In genomic region chr7:16784498-16784976, GRCm38 (mm10) we compare ENCODE assay signal across 8 mouse cellular contexts. TPM values are rescaled to one million over a fixed set of nuclear protein-coding genes. Genes with fewer than 3 reads are reported as not detected.
DNase-seq lines count a peak whose midpoint lies in the region; ATAC-seq and TF ChIP-seq lines count a peak whose summit lies in the region.

No protein-coding gene starts in this region.

- peak overlapping the region; percentile 99 for H3K4me3 ChIP-seq in liver, embryonic 12.5 days
- H3K4me3 ChIP-seq in cerebellum, adult 2 months (replicated peaks; ENCODE audit: insufficient read depth, low read depth, low read length): no peak overlapping the region

- peak overlapping the region; percentile 98 for H3K9ac ChIP-seq in liver, embryonic 12.5 days

- H3K4me1 ChIP-seq in liver, embryonic 12.5 days: peaks cover 63% of the 10 kb centered on the region
- H3K4me1 ChIP-seq in cerebellum, adult 2 months (ENCODE audit: control insufficient read depth, insufficient read depth, low read length): no peaks in the 10 kb centered on the region

- DNase-seq in ovary, postnatal 36 days (ENCODE audit: low spot score): peak; percentile 23
- no peak for DNase-seq in ovary, postnatal 14 days (ENCODE audit: low spot score)
- peak; percentile 29 to 31 for DNase-seq in spleen, postnatal 14 days (ENCODE audit: low spot score in 2 of 2)
- no peak for DNase-seq in cerebellum, adult 2 months
- DNase-seq in layer of hippocampus, postnatal 10 days (ENCODE audit: low spot score in 2 of 2): no peak
- no peak for DNase-seq in layer of hippocampus, postnatal 14 days (ENCODE audit: low spot score in 2 of 2)

- no peaks in the 10 kb centered on the region for H3K9me3 ChIP-seq in liver, embryonic 12.5 days (replicated peaks)

- TF ChIP-seq CTCF in cerebellum, adult 2 months (IDR thresholded peaks at IDR 0.05; ENCODE audit: borderline replicate concordance, insufficient read depth, low read depth, low read length): no peak

- TF ChIP-seq POLR2A in cerebellum, adult 2 months (IDR thresholded peaks at IDR 0.05; ENCODE audit: borderline replicate concordance, insufficient read depth, low read length): no peak

- peak overlapping the region; percentile 98 for H3K27ac ChIP-seq in liver, embryonic 12.5 days
- no peak overlapping the region for H3K27ac ChIP-seq in cerebellum, adult 2 months (ENCODE audit: insufficient read depth, low read length)

- 62% methylated on average over 10 of the region's 10 CpGs for WGBS in liver, embryonic 12.5 days (ENCODE audit: insufficient replicate concordance)
- WGBS in cerebellum, adult 2 months: 29% methylated on average over 10 of the region's 10 CpGs

- no peaks in the 10 kb centered on the region for H3K27me3 ChIP-seq in liver, embryonic 12.5 days (replicated peaks)
- no peaks in the 10 kb centered on the region for H3K27me3 ChIP-seq in cerebellum, adult 2 months (ENCODE audit: control insufficient read depth, insufficient read depth, low read length)

- peak overlapping the region; percentile 89 for H3K4me2 ChIP-seq in liver, embryonic 12.5 days

- H3K36me3 ChIP-seq in liver, embryonic 12.5 days: peaks cover 59% of the 10 kb centered on the region

- 0 out of 2 replicates have a peak, but pooled peaks have one; percentile 4 for ATAC-seq in granulocyte monocyte progenitor cell, adult 5-6 weeks (replicated peaks; ENCODE audit: poor library complexity, severe bottlenecking)
- 0 out of 2 replicates have a peak, but pooled peaks have one; percentile 13 for ATAC-seq in liver, embryonic 12.5 days

RNA-seq across cellular contexts. Expression of gene Slc1a5, which starts 3.4 kb away (rescaled TPM):
- total RNA-seq in granulocyte monocyte progenitor cell, adult 5-6 weeks (2014; fragmentation: Nextera tagmentation): 110 and 118 TPM in 2 replicates
- total RNA-seq in granulocyte monocyte progenitor cell, adult 5-6 weeks (2017): 46.4 and 47.2 TPM in 2 replicates
- 127 and 128 TPM in 2 replicates for polyA plus RNA-seq in liver, embryonic 12.5 days (2016; fragmentation: Nextera tagmentation; extraction: Ambion mirVana)
- 3.5 and 4.0 TPM in 2 replicates for polyA plus RNA-seq in cerebellum, adult 2 months (2012; rRNA removed)
- 1 to 10 TPM; 4.0 to 4.6 TPM for total RNA-seq in layer of hippocampus, postnatal 10 days (2021)
- 1 to 10 TPM; 5.5 to 5.8 TPM for total RNA-seq in layer of hippocampus, postnatal 14 days (2021)

RNA-seq across cellular contexts. Expression of gene Strn4, which starts 31.2 kb away (rescaled TPM):
- 36.8 and 50.4 TPM in 2 replicates for total RNA-seq in granulocyte monocyte progenitor cell, adult 5-6 weeks (2014; fragmentation: Nextera tagmentation)
- total RNA-seq in granulocyte monocyte progenitor cell, adult 5-6 weeks (2017): 47.0 and 63.5 TPM in 2 replicates
- polyA plus RNA-seq in liver, embryonic 12.5 days (2016; fragmentation: Nextera tagmentation; extraction: Ambion mirVana): 61.3 and 63.2 TPM in 2 replicates
- 158 and 160 TPM in 2 replicates for polyA plus RNA-seq in cerebellum, adult 2 months (2012; rRNA removed)
- total RNA-seq in layer of hippocampus, postnatal 10 days (2021): 100 to 1,000 TPM; 260 to 286 TPM
- 100 to 1,000 TPM; 279 to 300 TPM for total RNA-seq in layer of hippocampus, postnatal 14 days (2021)

RNA-seq across cellular contexts. Expression of gene Fkrp, which starts 32.0 kb away (rescaled TPM):
- total RNA-seq in granulocyte monocyte progenitor cell, adult 5-6 weeks (2014; fragmentation: Nextera tagmentation): 8.1 and 10.5 TPM in 2 replicates
- total RNA-seq in granulocyte monocyte progenitor cell, adult 5-6 weeks (2017): 9.3 and 11.0 TPM in 2 replicates
- polyA plus RNA-seq in liver, embryonic 12.5 days (2016; fragmentation: Nextera tagmentation; extraction: Ambion mirVana): 14.9 and 16.0 TPM in 2 replicates
- polyA plus RNA-seq in cerebellum, adult 2 months (2012; rRNA removed): 38.6 and 38.9 TPM in 2 replicates
- 10 to 100 TPM; 42.2 to 45.0 TPM for total RNA-seq in layer of hippocampus, postnatal 10 days (2021)
- 10 to 100 TPM; 45.9 to 46.2 TPM for total RNA-seq in layer of hippocampus, postnatal 14 days (2021)

RNA-seq across cellular contexts. Expression of gene Ap2s1, which starts 46.3 kb away (rescaled TPM):
- total RNA-seq in granulocyte monocyte progenitor cell, adult 5-6 weeks (2014; fragmentation: Nextera tagmentation): 141 and 168 TPM in 2 replicates
- total RNA-seq in granulocyte monocyte progenitor cell, adult 5-6 weeks (2017): 102 and 128 TPM in 2 replicates
- 218 and 230 TPM in 2 replicates for polyA plus RNA-seq in liver, embryonic 12.5 days (2016; fragmentation: Nextera tagmentation; extraction: Ambion mirVana)
- polyA plus RNA-seq in cerebellum, adult 2 months (2012; rRNA removed): 424 and 454 TPM in 2 replicates
- total RNA-seq in layer of hippocampus, postnatal 10 days (2021): 100 to 1,000 TPM; 348 to 366 TPM
- 100 to 1,000 TPM; 337 to 357 TPM for total RNA-seq in layer of hippocampus, postnatal 14 days (2021)

RNA-seq across cellular contexts. Expression of gene Prkd2, which starts 58.2 kb away (rescaled TPM):
- total RNA-seq in granulocyte monocyte progenitor cell, adult 5-6 weeks (2014; fragmentation: Nextera tagmentation): 9.6 and 14.6 TPM in 2 replicates
- 3.4 and 11.9 TPM in 2 replicates for total RNA-seq in granulocyte monocyte progenitor cell, adult 5-6 weeks (2017)
- 4.4 and 4.7 TPM in 2 replicates for polyA plus RNA-seq in liver, embryonic 12.5 days (2016; fragmentation: Nextera tagmentation; extraction: Ambion mirVana)
- polyA plus RNA-seq in cerebellum, adult 2 months (2012; rRNA removed): 6.5 and 7.5 TPM in 2 replicates
- total RNA-seq in layer of hippocampus, postnatal 10 days (2021): 1 to 10 TPM; 7.5 to 9.9 TPM
- 1 to 10 TPM; 6.8 to 9.1 TPM for total RNA-seq in layer of hippocampus, postnatal 14 days (2021)

Comparison
In these comparisons a context has a peak if more than half of its experiments do, and no peak if none do; other contexts are left out.
1. DNase-seq: peak in ovary, postnatal 36 days (single experiment) and spleen, postnatal 14 days (2 of 2); none in ovary, postnatal 14 days (single experiment), cerebellum, adult 2 months (0 of 2), layer of hippocampus, postnatal 10 days (0 of 2) and layer of hippocampus, postnatal 14 days (0 of 2).
2. RNA of gene Slc1a5, which starts 3.4 kb away (total RNA-seq): 46.4 to 118 TPM in granulocyte monocyte progenitor cell, adult 5-6 weeks; 5.5 to 5.8 TPM in layer of hippocampus, postnatal 14 days and 4.0 to 4.6 TPM in layer of hippocampus, postnatal 10 days; every median in the first group is over 4 times any median in the second.
3. RNA of gene Strn4, which starts 31.2 kb away (total RNA-seq): 279 to 300 TPM in layer of hippocampus, postnatal 14 days and 260 to 286 TPM in layer of hippocampus, postnatal 10 days; 36.8 to 63.5 TPM in granulocyte monocyte progenitor cell, adult 5-6 weeks; every median in the first group is over 4 times any median in the second.